Mouse (Mus musculus) midbrain, embryonic 12.5 days (tissue): ENCODE data around the gene Eme2. TPM values are rescaled to one million over a fixed set of nuclear protein-coding genes. Genes with fewer than 3 reads are reported as not detected.

ENCODE experiments used
- ATAC-seq: fragments of 200-750 bp; cut with Nextera tagmentation; 2 replicates; pipeline ENCODE4 v1.8.0; 2017; ENCODE audit warnings: low read depth, moderate TSS enrichment, moderate library complexity; ENCODE audit not compliant: low FRiP score
- H3K27ac ChIP-seq: fragments of 300-500 bp; sonication (generic); replicated peaks from 2 replicates; pipeline ENCODE4 v1.5.1; 2016; ENCODE audit warnings: mild to moderate bottlenecking
- H3K27me3 ChIP-seq: fragments of 300-500 bp; sonication (generic); 2 replicates; pipeline ENCODE4 v1.6.1; 2016; ENCODE audit warnings: mild to moderate bottlenecking
- H3K36me3 ChIP-seq: fragments of 300-500 bp; sonication (generic); 2 replicates; pipeline ENCODE4 v1.6.1; 2016
- H3K4me1 ChIP-seq: fragments of 300-500 bp; sonication (generic); 2 replicates; pipeline ENCODE4 v1.6.1; 2016
- H3K4me2 ChIP-seq: fragments of 300-500 bp; sonication (generic); replicated peaks from 2 replicates; pipeline ENCODE4 v1.6.1; 2016; ENCODE audit warnings: mild to moderate bottlenecking, moderate library complexity
- H3K4me3 ChIP-seq: fragments of 300-500 bp; sonication (generic); 2 replicates; pipeline ENCODE4 v1.5.1; 2016; ENCODE audit warnings: mild to moderate bottlenecking
- H3K9ac ChIP-seq: fragments of 300-500 bp; sonication (generic); replicated peaks from 2 replicates; pipeline ENCODE4 v1.6.1; 2016; ENCODE audit warnings: mild to moderate bottlenecking, moderate library complexity
- H3K9me3 ChIP-seq: fragments of 300-500 bp; sonication (generic); 2 replicates; pipeline ENCODE4 v1.6.1; 2016; ENCODE audit warnings: mild to moderate bottlenecking
- WGBS: fragments of 180-500 bp; shearing (Covaris S2); methylation state at CpG from one replicate; pipeline ENCODE4 v1.1.7; 2016; 5-methylcytosine and 5-hydroxymethylcytosine counted together
- polyA plus RNA-seq: library from polyadenylated mRNA; unstranded; fragments of >200 nt; fragmentation: Nextera tagmentation; extraction: Ambion mirVana; gene quantifications from 2 replicates; pipeline ENCODE4 v1.2.1, GENCODE M21; 2016

Gene Eme2
- polyA plus RNA-seq, 1 experiment from 2014 or later: 43.6 TPM

GRCm38 (mm10) chr17:24844525-24844924 is 50.4 kb downstream of the Eme2 start:
- Histone ChIP-seq H3K9me3 (no peaks in the 10 kb centered on the region), H3K9ac (no peak overlapping the region), H3K4me1 (peaks cover 12% of the 10 kb centered on the region), H3K36me3 (no peaks in the 10 kb centered on the region), H3K27me3 (0 out of 2 replicates have a peak, but pooled peaks cover 14% of the 10 kb centered on the region), H3K27ac (no peak overlapping the region), H3K4me2 (no peak overlapping the region), H3K4me3 (no peak overlapping the region)
- ATAC-seq: no peak
- 65% methylated on average over 9 of the region's 9 CpGs for WGBS

DNA sequence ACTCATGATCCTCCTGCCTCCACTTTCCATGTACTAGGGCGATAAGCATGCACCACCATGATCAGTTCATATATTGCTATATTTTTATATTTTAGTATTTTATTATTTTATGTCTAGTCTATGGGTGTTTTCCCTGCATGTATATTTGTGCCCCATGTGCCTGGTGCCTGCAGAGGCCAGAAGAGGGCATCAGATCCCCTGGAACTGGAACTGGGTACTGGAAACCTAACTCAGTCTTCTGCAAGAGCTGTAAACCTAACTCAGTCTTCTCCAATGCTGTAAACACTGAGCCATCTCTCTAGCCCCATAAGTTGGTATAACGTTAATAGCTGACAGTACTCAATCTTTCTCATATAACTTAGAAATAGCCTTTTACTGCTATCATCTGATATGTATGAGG is 52.3 kb downstream of the Eme2 start:
- Histone ChIP-seq H3K4me1 (no peaks in the 10 kb centered on the region), H3K4me3 (no peak overlapping the region), H3K4me2 (no peak overlapping the region), H3K9me3 (no peaks in the 10 kb centered on the region), H3K27me3 (0 out of 2 replicates have a peak, but pooled peaks cover 18% of the 10 kb centered on the region), H3K27ac (no peak overlapping the region), H3K36me3 (no peaks in the 10 kb centered on the region), H3K9ac (no peak overlapping the region)
- 56% methylated on average over 2 of the region's 2 CpGs for WGBS
- no peak for ATAC-seq

DNA sequence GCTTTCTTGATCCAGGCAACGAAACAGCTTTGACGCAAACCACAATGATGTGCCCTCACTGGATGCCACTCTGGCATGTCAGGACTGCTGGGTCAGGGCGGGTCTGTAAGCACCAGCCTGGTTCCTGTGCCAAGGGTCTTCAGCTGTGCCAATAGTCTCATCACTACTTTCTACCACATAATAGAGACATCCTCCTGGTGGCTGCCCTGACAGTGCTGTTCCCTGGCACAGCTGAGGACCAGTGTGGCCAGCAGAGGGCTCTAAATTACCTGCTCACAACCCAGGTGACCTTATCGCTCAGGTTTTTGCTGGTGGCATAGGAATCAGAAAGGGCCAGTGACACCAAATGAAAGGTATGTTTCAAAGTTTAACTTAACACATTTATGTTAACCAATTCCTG is 53.8 kb downstream of the Eme2 start:
- H3K4me3 ChIP-seq: no peak overlapping the region
- H3K4me2 ChIP-seq: no peak overlapping the region
- H3K36me3 ChIP-seq: no peaks in the 10 kb centered on the region
- ATAC-seq: no peak
- no peak overlapping the region for H3K27ac ChIP-seq
- WGBS: 50% methylated on average over 4 of the region's 4 CpGs
- H3K4me1 ChIP-seq: no peaks in the 10 kb centered on the region
- H3K9me3 ChIP-seq: no peaks in the 10 kb centered on the region
- no peak overlapping the region for H3K9ac ChIP-seq
- H3K27me3 ChIP-seq: 0 out of 2 replicates have a peak, but pooled peaks cover 19% of the 10 kb centered on the region

- Histone ChIP-seq H3K9me3 (no peaks in the 10 kb centered on the region), H3K9ac (no peak overlapping the region), H3K4me1 (no peaks in the 10 kb centered on the region), H3K27ac (no peak overlapping the region), H3K27me3 (0 out of 2 replicates have a peak, but pooled peaks cover 19% of the 10 kb centered on the region), H3K4me2 (no peak overlapping the region), H3K4me3 (no peak overlapping the region), H3K36me3 (no peaks in the 10 kb centered on the region)
- WGBS: 56% methylated on average over 5 of the region's 5 CpGs
- no peak for ATAC-seq
These were observed 54.5 kb downstream of the Eme2 start for GRCm38 (mm10) chr17:24840341-24840740.

- Histone ChIP-seq H3K27ac (no peak within 1 kb of the TSS), H3K9me3 (no peaks in the 10 kb centered on the region), H3K36me3 (no peaks in the 10 kb centered on the region), H3K9ac (no peak within 1 kb of the TSS), H3K27me3 (0 out of 2 replicates have a peak, but pooled peaks cover 19% of the 10 kb centered on the region), H3K4me1 (no peaks in the 10 kb centered on the region), H3K4me3 (no peak within 1 kb of the TSS), H3K4me2 (no peak within 1 kb of the TSS)
- WGBS: 76% methylated on average over 8 of the region's 8 CpGs
- no peak for ATAC-seq
These were observed 55.0 kb downstream of the Eme2 start, which contains the start of gene Hagh for GRCm38 (mm10) chr17:24839842-24840241. Hagh (plus strand) TSS chr17:24840143.

Other genes starting within 250 kb of the Eme2 start
- gene Slc9a3r2, start 244.8 kb downstream of the Eme2 start, polyA plus RNA-seq: 26.4 and 33.8 TPM in 2 replicates
- gene Npw, start 236.6 kb downstream of the Eme2 start, polyA plus RNA-seq: not detected in 2 replicates
- 23.5 and 25.0 TPM in 2 replicates for gene Zfp598, start 225.4 kb downstream of the Eme2 start, polyA plus RNA-seq
- gene Syngr3, start 205.1 kb downstream of the Eme2 start, polyA plus RNA-seq: 27.6 and 31.7 TPM in 2 replicates
- 43.9 and 48.4 TPM in 2 replicates for gene Gfer, start 198.9 kb downstream of the Eme2 start, polyA plus RNA-seq
- gene Noxo1, start 198.9 kb downstream of the Eme2 start, polyA plus RNA-seq: 1.7 and 2.2 TPM in 2 replicates
- gene Tbl3, start 187.4 kb downstream of the Eme2 start, polyA plus RNA-seq: 86.8 and 97.6 TPM in 2 replicates
- gene Rnf151, start 177.0 kb downstream of the Eme2 start, polyA plus RNA-seq: 0.24 TPM in 1 of 2 replicates, not detected in the other
- gene Rps2, start 177.0 kb downstream of the Eme2 start, polyA plus RNA-seq: 892 and 929 TPM in 2 replicates
- 201 and 205 TPM in 2 replicates for gene Ndufb10, start 170.6 kb downstream of the Eme2 start, polyA plus RNA-seq
- not detected in 2 replicates for gene Rpl3l, start 167.3 kb downstream of the Eme2 start, polyA plus RNA-seq
- gene Msrb1, start 158.4 kb downstream of the Eme2 start, polyA plus RNA-seq: 18.4 and 20.8 TPM in 2 replicates
- 0.41 and 0.63 TPM in 2 replicates for gene Hs3st6, start 142.1 kb downstream of the Eme2 start, polyA plus RNA-seq
- gene Meiob, start 90.8 kb downstream of the Eme2 start, polyA plus RNA-seq: not detected in 2 replicates
- 29.4 and 31.2 TPM in 2 replicates for gene Hagh, start 54.9 kb downstream of the Eme2 start, polyA plus RNA-seq
- 18.1 and 20.5 TPM in 2 replicates for gene Fahd1, start 44.7 kb downstream of the Eme2 start, polyA plus RNA-seq
- gene Igfals, start 29.1 kb downstream of the Eme2 start, polyA plus RNA-seq: 0.17 and 0.27 TPM in 2 replicates
- gene Nubp2, start 8.7 kb downstream of the Eme2 start, polyA plus RNA-seq: 64.0 and 70.3 TPM in 2 replicates
- gene Spsb3, start 8.4 kb downstream of the Eme2 start, polyA plus RNA-seq: 52.8 and 52.9 TPM in 2 replicates
- 88.0 and 89.8 TPM in 2 replicates for gene Mrps34, start within 50 bp of the Eme2 start, polyA plus RNA-seq
- 43.2 and 54.2 TPM in 2 replicates for gene Nme3, start 1.4 kb upstream of the Eme2 start, polyA plus RNA-seq
- gene Mapk8ip3, start 41.9 kb upstream of the Eme2 start, polyA plus RNA-seq: 78.7 and 80.0 TPM in 2 replicates
- 279 and 292 TPM in 2 replicates for gene Jpt2, start 65.6 kb upstream of the Eme2 start, polyA plus RNA-seq
- gene Cramp1l, start 120.7 kb upstream of the Eme2 start, polyA plus RNA-seq: 12.8 and 15.0 TPM in 2 replicates
- gene Ift140, start 121.0 kb upstream of the Eme2 start, polyA plus RNA-seq: 28.4 and 28.6 TPM in 2 replicates
- 10.1 and 10.4 TPM in 2 replicates for gene Tmem204, start 188.5 kb upstream of the Eme2 start, polyA plus RNA-seq
- 45.5 and 46.3 TPM in 2 replicates for gene Telo2, start 220.9 kb upstream of the Eme2 start, polyA plus RNA-seq
- not detected in 2 replicates for gene Ptx4, start 225.7 kb upstream of the Eme2 start, polyA plus RNA-seq
- gene Clcn7, start 238.3 kb upstream of the Eme2 start, polyA plus RNA-seq: 26.8 and 28.7 TPM in 2 replicates